Mouse (Mus musculus) heart, embryonic 14.5 days (tissue): Measurements from ENCODE around the gene Rbp1. TPM values are rescaled to one million over a fixed set of nuclear protein-coding genes. Genes with fewer than 3 reads are reported as not detected.

Source experiments
- ATAC-seq: fragments of 200-750 bp; cut with Nextera tagmentation; 2 replicates; pipeline ENCODE4 v1.8.0; 2017; ENCODE audit warnings: low read depth, moderate TSS enrichment; ENCODE audit not compliant: insufficient number of reproducible peaks, insufficient read depth, low FRiP score
- H3K27ac ChIP-seq, 2 experiments: fragments of 200-500 bp in 1 of 2; fragments of 300-500 bp in 1 of 2; sonication (generic) in 1 of 2; replicated peaks in 1 of 2; 2 replicates each; pipeline ENCODE4 v1.5.1; 2012 to 2014; ENCODE audit warnings: low read depth in 2 of 2, low read length in 2 of 2, control low read depth in 1 of 2, mild to moderate bottlenecking in 1 of 2, mixed read lengths in 1 of 2; ENCODE audit not compliant: control insufficient read depth in 1 of 2, insufficient read depth in 1 of 2
- H3K27me3 ChIP-seq: fragments of 300-500 bp; sonication (generic); 2 replicates; pipeline ENCODE4 v1.6.1; 2014; ENCODE audit warnings: mild to moderate bottlenecking, low read length, control low read depth; ENCODE audit not compliant: control insufficient read depth, insufficient read depth
- H3K36me3 ChIP-seq: fragments of 300-500 bp; sonication (generic); 2 replicates; pipeline ENCODE4 v1.6.1; 2014; ENCODE audit warnings: mild to moderate bottlenecking, control low read depth, low read length, mixed read lengths; ENCODE audit not compliant: control insufficient read depth, insufficient read depth
- H3K4me1 ChIP-seq, 2 experiments: fragments of 200-500 bp in 1 of 2; fragments of 300-500 bp in 1 of 2; sonication (generic) in 1 of 2; 2 replicates each; pipeline ENCODE4 v1.6.1; 2012 to 2014; ENCODE audit warnings: low read length in 2 of 2, control low read depth in 1 of 2, mixed read lengths in 1 of 2; ENCODE audit not compliant: control insufficient read depth in 2 of 2, insufficient read depth in 2 of 2
- H3K4me2 ChIP-seq: fragments of 300-500 bp; sonication (generic); 2 replicates; pipeline ENCODE4 v1.6.1; 2014; ENCODE audit warnings: mild to moderate bottlenecking, low read length
- H3K4me3 ChIP-seq, 2 experiments: fragments of 200-500 bp in 1 of 2; fragments of 300-500 bp in 1 of 2; sonication (generic) in 1 of 2; 2 replicates each; pipeline ENCODE4 v1.5.1; 2012 to 2014; ENCODE audit warnings: low read length in 2 of 2, mild to moderate bottlenecking in 2 of 2, control low read depth in 1 of 2, low read depth in 1 of 2, moderate library complexity in 1 of 2; ENCODE audit not compliant: control insufficient read depth in 1 of 2, insufficient read depth in 1 of 2
- H3K9ac ChIP-seq: fragments of 300-500 bp; sonication (generic); 2 replicates; pipeline ENCODE4 v1.6.1; 2014; ENCODE audit warnings: mild to moderate bottlenecking, low read length
- H3K9me3 ChIP-seq: fragments of 300-500 bp; sonication (generic); 2 replicates; pipeline ENCODE4 v1.6.1; 2016; ENCODE audit warnings: low read length, control low read depth; ENCODE audit not compliant: control insufficient read depth
- WGBS: fragments of 180-500 bp; shearing (Covaris S2); extraction: QIAGEN DNeasy Blood & Tissue Kit; methylation state at CpG from one replicate; pipeline ENCODE4 v1.1.7; 2014; 5-methylcytosine and 5-hydroxymethylcytosine counted together
- polyA plus RNA-seq: library from polyadenylated mRNA; unstranded; fragments of >200 nt; fragmentation: Nextera tagmentation; extraction: Ambion mirVana; gene quantifications from 2 replicates; pipeline ENCODE4 v1.2.1, GENCODE M21; 2014

Gene Rbp1
- polyA plus RNA-seq, 1 experiment from 2014 or later: 70.7 TPM

DNA sequence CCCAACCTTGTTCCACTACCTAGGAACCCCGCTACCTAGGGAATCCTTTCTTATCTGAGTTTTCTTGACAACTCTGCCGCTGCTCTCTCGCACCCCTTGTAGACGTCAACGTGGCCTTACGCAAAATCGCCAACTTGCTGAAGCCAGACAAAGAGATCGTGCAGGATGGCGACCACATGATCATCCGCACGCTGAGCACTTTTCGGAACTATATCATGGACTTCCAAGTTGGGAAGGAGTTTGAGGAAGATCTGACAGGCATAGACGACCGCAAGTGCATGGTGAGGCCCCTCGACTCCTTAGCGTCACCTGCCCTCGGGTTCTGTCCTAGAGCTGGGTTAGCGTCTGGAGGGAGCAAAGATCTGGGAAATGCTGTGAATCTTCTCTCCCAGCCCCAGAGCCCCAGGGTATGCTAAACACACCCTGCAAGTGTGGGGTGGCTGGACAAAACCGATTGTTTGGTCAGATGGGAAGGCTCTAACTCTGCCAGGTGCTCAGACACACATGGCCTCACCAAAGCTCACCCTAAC is 2.7 kb downstream of the Rbp1 start:
- peaks cover 25 to 29% of the 10 kb centered on the region in 2 experiments for H3K4me1 ChIP-seq
- H3K9me3 ChIP-seq: no peaks in the 10 kb centered on the region
- ATAC-seq: no peak
- H3K27ac ChIP-seq: peak overlapping the region; percentile 49 to 86
- H3K27me3 ChIP-seq: no peaks in the 10 kb centered on the region
- H3K4me2 ChIP-seq: peak overlapping the region; percentile 76
- H3K4me3 ChIP-seq: peak overlapping the region; percentile 51 to 72
- peak overlapping the region; percentile 65 for H3K9ac ChIP-seq
- 7% methylated on average over 19 of the region's 19 CpGs for WGBS
- no peaks in the 10 kb centered on the region for H3K36me3 ChIP-seq

DNA sequence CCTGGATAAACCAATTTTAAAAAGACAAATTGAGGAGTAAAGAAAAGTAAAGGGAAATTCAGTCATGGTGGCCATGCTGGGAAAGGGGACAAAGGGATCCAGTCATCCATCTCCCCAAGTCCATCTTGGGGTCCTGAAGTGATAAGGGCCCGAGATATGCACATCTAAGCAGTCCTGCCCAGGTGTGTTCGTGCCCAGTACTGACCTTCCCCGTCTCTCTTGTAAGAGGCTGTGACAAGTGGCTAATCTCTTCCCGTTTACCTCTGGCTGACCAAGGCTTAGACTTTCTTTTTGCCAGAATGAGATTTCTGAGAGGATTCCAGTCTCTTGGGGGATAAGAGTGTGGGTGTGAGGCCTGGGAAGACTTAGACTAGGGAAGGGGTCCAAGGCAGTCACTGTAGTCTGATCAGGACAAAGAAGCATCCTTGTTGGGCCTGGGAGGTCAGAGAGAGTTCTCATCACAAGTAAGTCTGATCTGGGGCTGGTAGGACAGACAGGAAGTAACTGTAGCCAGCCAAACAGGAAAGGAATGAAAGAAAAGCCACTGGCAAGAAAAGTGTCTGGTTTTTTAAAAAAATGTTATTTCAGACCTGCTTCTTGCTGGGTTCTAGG is 5.3 kb downstream of the Rbp1 start:
- no peak for ATAC-seq
- 50% methylated on average over 4 of the region's 4 CpGs for WGBS
- H3K4me1 ChIP-seq: peaks cover 33 to 34% of the 10 kb centered on the region in 2 experiments
- no peaks in the 10 kb centered on the region for H3K27me3 ChIP-seq
- 0 out of 2 replicates have a peak, but pooled peaks cover 7% of the 10 kb centered on the region for H3K36me3 ChIP-seq
- no peaks in the 10 kb centered on the region for H3K9me3 ChIP-seq
- peak overlapping the region; percentile 76 to 86 for H3K27ac ChIP-seq
- H3K4me3 ChIP-seq: no peak overlapping the region
- H3K9ac ChIP-seq: no peak overlapping the region
- H3K4me2 ChIP-seq: peak overlapping the region; percentile 76

DNA sequence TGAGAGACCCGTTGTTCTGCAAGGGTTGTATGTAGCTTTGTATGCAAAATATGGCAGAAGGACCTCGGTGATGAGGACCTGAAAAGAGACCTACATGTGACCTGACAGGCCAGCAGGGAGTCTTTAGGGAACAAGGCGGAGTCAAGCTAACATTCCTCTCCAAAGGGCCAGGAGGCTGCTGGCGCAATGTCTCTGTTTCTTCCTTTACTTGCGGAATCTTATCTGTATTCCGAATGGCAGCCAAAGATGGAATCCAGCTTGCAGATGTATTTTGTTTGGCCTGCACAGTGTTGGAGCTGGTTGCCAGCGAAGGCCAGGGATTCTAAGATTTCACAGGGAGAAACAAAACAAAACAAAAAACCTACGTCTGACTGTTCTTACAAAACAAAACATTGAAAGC is 6.0 kb downstream of the Rbp1 start:
- Histone ChIP-seq H3K9ac (no peak overlapping the region; the same call in 1 of the 2 replicates), H3K36me3 (0 out of 2 replicates have a peak, but pooled peaks cover 7% of the 10 kb centered on the region), H3K27me3 (no peaks in the 10 kb centered on the region), H3K27ac (peak overlapping the region; percentile 66 to 86), H3K4me2 (peak overlapping the region; percentile 46), H3K4me1 (peaks cover 35 to 36% of the 10 kb centered on the region in 2 experiments), H3K4me3 (no peak overlapping the region), H3K9me3 (no peaks in the 10 kb centered on the region)
- ATAC-seq: peak; percentile 26; the same call in 1 of the 2 replicates
- WGBS: 31% methylated on average over 8 of the region's 8 CpGs

DNA sequence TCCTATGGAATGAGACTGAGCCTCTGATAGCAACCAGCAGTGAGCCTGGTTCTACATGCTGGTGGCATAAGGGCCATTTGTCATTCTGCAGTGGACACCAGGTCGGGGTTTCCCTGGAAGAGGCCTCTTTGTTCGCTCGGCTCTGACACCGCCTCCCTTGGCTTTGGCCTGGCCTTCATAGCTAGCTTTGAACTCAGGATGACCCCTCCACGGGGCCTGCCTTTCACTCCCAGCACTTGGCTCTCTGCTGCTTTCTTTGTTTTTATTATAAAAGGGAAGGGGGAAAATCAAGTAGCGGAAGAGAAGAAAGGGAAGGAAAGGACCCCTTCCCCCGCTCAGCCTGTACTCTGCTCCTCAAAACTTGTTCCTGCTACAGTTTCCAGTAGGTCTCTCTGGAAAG is 7.0 kb downstream of the Rbp1 start:
- peak overlapping the region; percentile 66 to 86 for H3K27ac ChIP-seq
- ATAC-seq: peak; percentile 63
- no peaks in the 10 kb centered on the region for H3K27me3 ChIP-seq
- WGBS: 21% methylated on average over 7 of the region's 7 CpGs
- H3K4me2 ChIP-seq: peak overlapping the region; percentile 46
- peaks cover 30 to 31% of the 10 kb centered on the region in 2 experiments for H3K4me1 ChIP-seq
- H3K9me3 ChIP-seq: no peaks in the 10 kb centered on the region
- H3K9ac ChIP-seq: no peak overlapping the region
- no peak overlapping the region for H3K4me3 ChIP-seq
- 0 out of 2 replicates have a peak, but pooled peaks cover 7% of the 10 kb centered on the region for H3K36me3 ChIP-seq

DNA sequence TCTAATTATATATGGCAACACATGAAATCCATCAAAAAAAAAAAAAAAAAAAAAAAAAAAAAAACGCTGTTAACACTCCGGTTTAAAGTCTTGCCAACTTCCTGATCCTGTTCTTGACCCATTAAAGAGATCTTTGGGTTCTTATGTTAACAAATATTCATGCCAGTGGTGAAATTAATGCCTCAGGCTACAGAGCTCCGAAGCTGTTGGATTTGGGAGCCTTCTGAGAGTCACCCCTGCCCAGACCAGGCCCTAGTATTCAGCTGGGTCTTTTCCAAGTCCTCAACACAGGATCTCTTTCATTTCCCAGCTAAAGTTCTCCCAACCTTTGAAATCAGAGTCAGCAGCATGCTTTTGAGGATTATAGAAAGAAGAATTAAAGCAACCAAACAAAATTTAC is 7.8 kb downstream of the Rbp1 start:
- Histone ChIP-seq H3K4me3 (no peak overlapping the region), H3K36me3 (0 out of 2 replicates have a peak, but pooled peaks cover 7% of the 10 kb centered on the region), H3K4me2 (0 out of 2 replicates have a peak overlapping the region, but pooled peaks have one; percentile 1), H3K4me1 (peaks cover 29 to 31% of the 10 kb centered on the region in 2 experiments), H3K27ac (0 out of 4 replicates have a peak overlapping the region, but pooled peaks of 1 of the 2 experiments have one; percentile 86), H3K27me3 (no peaks in the 10 kb centered on the region), H3K9ac (no peak overlapping the region), H3K9me3 (no peaks in the 10 kb centered on the region)
- WGBS: 66% methylated on average over 3 of the region's 3 CpGs
- no peak for ATAC-seq

DNA sequence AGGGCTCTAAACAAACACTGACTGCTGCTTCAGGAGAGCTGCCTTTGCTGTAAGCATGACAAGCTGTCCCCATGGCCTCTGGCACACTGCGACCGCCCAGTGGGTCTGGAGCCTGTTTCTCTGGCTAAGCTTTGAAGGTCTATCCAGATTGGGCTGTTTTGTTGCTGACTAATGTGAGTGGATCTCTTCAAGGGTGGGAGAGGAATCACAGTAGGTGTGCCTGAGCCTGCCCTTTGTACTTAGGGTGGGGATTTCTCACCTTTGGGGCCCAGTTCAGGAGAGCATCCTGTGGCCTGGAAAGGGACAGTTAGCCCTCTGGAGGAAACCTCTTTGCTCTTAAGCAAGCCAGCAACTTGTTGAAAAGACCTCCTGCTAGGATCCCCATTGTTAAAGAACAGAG is 10.3 kb downstream of the Rbp1 start:
- WGBS: 71% methylated on average over 2 of the region's 2 CpGs
- Histone ChIP-seq H3K4me3 (no peak overlapping the region), H3K9ac (no peak overlapping the region), H3K9me3 (no peaks in the 10 kb centered on the region), H3K27ac (no peak overlapping the region), H3K36me3 (0 out of 2 replicates have a peak, but pooled peaks cover 7% of the 10 kb centered on the region), H3K27me3 (no peaks in the 10 kb centered on the region), H3K4me1 (peaks cover 24 to 26% of the 10 kb centered on the region in 2 experiments), H3K4me2 (no peak overlapping the region)
- no peak for ATAC-seq

DNA sequence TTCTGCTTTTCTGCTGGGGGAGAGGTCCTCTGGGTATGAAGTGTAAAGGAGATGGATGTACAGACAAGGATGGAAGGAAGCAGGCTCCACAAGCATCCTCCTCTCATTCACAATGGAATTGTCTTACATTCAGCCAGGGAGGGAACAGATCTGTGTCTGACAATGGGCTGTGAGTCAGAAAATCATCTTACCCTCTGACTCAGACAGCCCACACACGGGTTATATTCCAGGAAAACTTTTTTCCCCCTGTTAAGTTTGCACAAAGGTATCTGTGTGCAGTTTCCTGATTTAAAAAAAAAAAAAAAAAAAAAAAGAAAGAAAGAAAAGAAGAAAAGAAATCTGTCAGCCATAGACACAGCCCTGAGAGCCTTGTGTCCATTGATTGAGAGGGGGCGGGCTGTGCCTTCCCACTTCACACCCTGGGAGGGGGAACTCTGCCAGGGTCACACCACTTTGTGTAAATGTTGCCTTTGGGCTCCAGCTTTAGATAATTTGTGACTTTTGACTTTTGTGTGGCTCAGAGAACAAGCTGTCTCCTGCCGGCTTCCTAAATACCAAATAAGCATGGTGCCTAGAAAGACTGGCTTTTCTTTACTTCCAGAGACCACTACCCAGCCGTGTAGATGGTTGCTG is 11.3 kb downstream of the Rbp1 start:
- H3K4me1 ChIP-seq: peaks cover 16 to 20% of the 10 kb centered on the region in 2 experiments
- no peaks in the 10 kb centered on the region for H3K9me3 ChIP-seq
- H3K27ac ChIP-seq: peak overlapping the region in 1 of 2 experiments; percentile 37; a peak in 2 of 4 replicates
- no peak for ATAC-seq
- no peak overlapping the region for H3K4me3 ChIP-seq
- 28% methylated on average over 4 of the region's 4 CpGs for WGBS
- no peak overlapping the region for H3K9ac ChIP-seq
- no peak overlapping the region for H3K4me2 ChIP-seq
- peaks cover 14% of the 10 kb centered on the region; the same call in 1 of the 2 replicates for H3K36me3 ChIP-seq
- H3K27me3 ChIP-seq: no peaks in the 10 kb centered on the region
